Mouse (Mus musculus): ENCODE measurements around the gene Htr1d. TPM values are rescaled to one million over a fixed set of nuclear protein-coding genes. Genes with fewer than 3 reads are reported as not detected.
A peak's percentile ranks its signal among the peaks of the same experiment; 100 is the strongest.

Gene Htr1d
- polyA plus RNA-seq, 1 experiment from 2014 or later = 0.25 TPM

GRCm38 (mm10) chr4:136411995-136412765, 11.1 kb upstream of the Htr1d start:
- Histone ChIP-seq H3K4me2 (ENCODE audit: low read length) (no peak overlapping the region), H3K27me3 (ENCODE audit: insufficient read depth, low read length) (no peaks in the 10 kb centered on the region)

GRCm38 (mm10) chr4:136415477-136415876, 7.8 kb upstream of the Htr1d start:
- H3K27me3 ChIP-seq (ENCODE audit: insufficient read depth, low read length) = no peaks in the 10 kb centered on the region
- TF ChIP-seq CTCF (IDR thresholded peaks at IDR 0.05; ENCODE audit: low read depth) = no peak
- no peak overlapping the region for H3K9ac ChIP-seq (ENCODE audit: low read depth, low read length)
- ATAC-seq (replicated peaks; ENCODE audit: low FRiP score, low read depth) = no peak
- WGBS = 82% methylated on average over 9 of the region's 9 CpGs
- no peak for DNase-seq (ENCODE audit: low spot score)
- H3K27ac ChIP-seq = no peak overlapping the region
- no peaks in the 10 kb centered on the region for H3K4me1 ChIP-seq (replicated peaks; ENCODE audit: insufficient read depth, low read length)
- H3K4me3 ChIP-seq (replicated peaks; ENCODE audit: low read depth, low read length) = no peak overlapping the region
- H3K9me3 ChIP-seq (replicated peaks; ENCODE audit: low read length) = no peaks in the 10 kb centered on the region
- H3K36me3 ChIP-seq (ENCODE audit: insufficient read depth, low read length) = no peaks in the 10 kb centered on the region
- H3K4me2 ChIP-seq (ENCODE audit: low read length) = no peak overlapping the region

More at GRCm38 (mm10) chr4:136411995-136412765, 11.1 kb upstream of the Htr1d start:
- DNase-seq (ENCODE audit: low spot score) (no peak), ATAC-seq (replicated peaks; ENCODE audit: low FRiP score, low read depth) (no peak)
- no peaks in the 10 kb centered on the region for H3K36me3 ChIP-seq (ENCODE audit: insufficient read depth, low read length)
- no peak overlapping the region for H3K9ac ChIP-seq (ENCODE audit: low read depth, low read length)
- no peak overlapping the region for H3K27ac ChIP-seq
- 0 out of 2 replicates have a peak, but pooled peaks cover 3% of the 10 kb centered on the region for H3K4me1 ChIP-seq (replicated peaks; ENCODE audit: insufficient read depth, low read length)
- no peak for TF ChIP-seq CTCF (IDR thresholded peaks at IDR 0.05; ENCODE audit: low read depth)
- no peak overlapping the region for H3K4me3 ChIP-seq (replicated peaks; ENCODE audit: low read depth, low read length)
- WGBS = 78% methylated on average over 10 of the region's 10 CpGs
- no peaks in the 10 kb centered on the region for H3K9me3 ChIP-seq (replicated peaks; ENCODE audit: low read length)

DNA sequence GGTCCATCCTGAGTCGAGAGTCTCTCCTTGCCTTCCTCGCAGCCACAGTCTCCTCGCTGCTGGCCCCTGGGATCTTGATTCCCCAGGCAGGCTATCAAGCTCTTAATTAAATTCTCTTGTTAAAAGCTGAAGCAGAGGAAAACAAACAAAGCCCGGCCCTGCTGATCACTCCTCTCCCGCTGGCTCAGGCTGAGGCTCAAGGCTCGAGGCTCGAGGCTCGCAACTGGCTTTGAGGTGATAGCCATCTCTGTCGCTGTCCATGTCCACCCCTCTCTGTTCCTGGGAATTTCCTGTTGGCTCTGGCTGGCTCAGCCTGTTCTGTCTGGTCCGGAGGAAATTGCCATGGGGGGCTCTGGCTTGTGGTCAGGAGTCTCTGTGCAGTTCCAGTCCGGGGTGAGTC, 4.4 kb upstream of the Htr1d start:
- no peaks in the 10 kb centered on the region for H3K27me3 ChIP-seq (ENCODE audit: insufficient read depth, low read length)
- DNase-seq (ENCODE audit: low spot score) (no peak), ATAC-seq (replicated peaks; ENCODE audit: low FRiP score, low read depth) (no peak)
- H3K27ac ChIP-seq = no peak overlapping the region
- TF ChIP-seq CTCF (IDR thresholded peaks at IDR 0.05; ENCODE audit: low read depth) = no peak
- H3K4me3 ChIP-seq (replicated peaks; ENCODE audit: low read depth, low read length) = no peak overlapping the region
- H3K4me1 ChIP-seq (replicated peaks; ENCODE audit: insufficient read depth, low read length) = no peaks in the 10 kb centered on the region; the same call in 1 of the 2 replicates
- no peak overlapping the region for H3K9ac ChIP-seq (ENCODE audit: low read depth, low read length)
- no peaks in the 10 kb centered on the region for H3K36me3 ChIP-seq (ENCODE audit: insufficient read depth, low read length)
- no peaks in the 10 kb centered on the region for H3K9me3 ChIP-seq (replicated peaks; ENCODE audit: low read length)
- 11% methylated on average over 11 of the region's 11 CpGs for WGBS
- H3K4me2 ChIP-seq (ENCODE audit: low read length) = no peak overlapping the region

DNA sequence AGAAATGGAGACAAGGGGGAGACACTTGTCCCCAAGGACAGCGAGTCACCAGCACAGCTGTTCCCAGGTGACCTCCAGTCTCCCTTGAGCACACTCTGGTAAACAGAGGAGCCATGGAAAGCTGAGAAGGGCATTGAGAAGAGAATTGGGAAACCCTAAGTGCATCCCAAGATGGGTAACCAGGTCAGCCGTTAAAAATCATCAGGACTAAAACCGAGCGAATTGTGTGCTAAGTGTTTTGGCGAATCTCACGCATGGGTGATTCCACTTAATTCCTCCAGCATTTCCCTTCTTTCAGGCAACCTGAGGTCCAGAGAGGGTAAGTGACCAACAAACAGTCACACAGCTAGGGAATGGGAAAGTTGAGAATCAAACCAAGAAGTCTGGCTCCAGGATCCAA, 3.9 kb upstream of the Htr1d start:
- H3K27ac ChIP-seq = no peak overlapping the region
- TF ChIP-seq CTCF (IDR thresholded peaks at IDR 0.05; ENCODE audit: low read depth) = no peak
- H3K27me3 ChIP-seq (ENCODE audit: insufficient read depth, low read length) = 0 out of 2 replicates have a peak, but pooled peaks cover 1% of the 10 kb centered on the region
- ATAC-seq (replicated peaks; ENCODE audit: low FRiP score, low read depth) (no peak), DNase-seq (ENCODE audit: low spot score) (no peak)
- no peak overlapping the region for H3K4me2 ChIP-seq (ENCODE audit: low read length)
- no peak overlapping the region for H3K9ac ChIP-seq (ENCODE audit: low read depth, low read length)
- 39% methylated on average over 6 of the region's 6 CpGs for WGBS
- H3K9me3 ChIP-seq (replicated peaks; ENCODE audit: low read length) = no peaks in the 10 kb centered on the region
- H3K36me3 ChIP-seq (ENCODE audit: insufficient read depth, low read length) = no peaks in the 10 kb centered on the region
- no peak overlapping the region for H3K4me3 ChIP-seq (replicated peaks; ENCODE audit: low read depth, low read length)
- H3K4me1 ChIP-seq (replicated peaks; ENCODE audit: insufficient read depth, low read length) = no peaks in the 10 kb centered on the region; the same call in 1 of the 2 replicates

DNA sequence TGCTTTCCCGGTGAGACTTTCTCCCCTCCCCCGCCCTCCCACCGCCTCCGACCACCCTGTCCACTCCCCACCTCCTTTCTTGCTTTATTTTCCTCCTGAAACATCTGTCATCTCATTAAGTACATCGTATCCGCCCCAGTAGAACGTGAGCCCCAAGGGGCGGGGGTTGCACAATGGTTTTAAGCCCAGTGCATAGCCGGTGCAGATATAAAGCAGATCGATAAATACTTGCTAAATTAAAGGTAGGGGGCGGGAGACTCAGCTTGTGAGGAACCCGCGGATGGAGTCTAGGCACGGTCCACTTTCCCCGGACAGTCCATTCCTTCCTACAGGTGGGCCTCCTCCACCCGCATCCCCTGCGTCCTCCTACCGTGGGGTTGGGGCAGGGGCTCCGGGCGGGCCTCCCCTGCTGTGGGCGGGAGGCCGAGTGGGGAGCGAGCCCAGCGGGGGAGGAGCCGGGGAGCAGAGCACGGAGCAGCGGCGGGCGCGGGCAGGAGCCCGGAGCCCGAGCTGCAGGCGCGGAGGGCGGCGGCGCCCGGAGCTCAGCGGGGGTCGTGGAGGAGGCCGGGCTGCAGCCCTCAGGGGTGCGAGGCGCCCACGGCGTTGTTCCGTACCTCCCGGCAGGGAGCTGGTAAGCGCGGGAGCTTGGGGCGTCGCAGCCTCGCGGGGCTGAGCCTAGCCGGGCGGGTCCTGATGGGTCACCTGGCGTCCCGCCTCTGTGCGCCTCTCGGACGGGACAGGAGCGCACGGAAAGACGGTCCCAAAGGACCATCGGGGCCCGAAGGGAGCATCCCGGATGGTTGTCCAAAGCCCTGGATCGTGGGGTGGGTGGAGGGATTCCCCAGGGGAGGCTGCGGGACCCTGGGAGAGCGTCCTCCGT, 1.0 kb downstream of the Htr1d start:
- H3K4me2 ChIP-seq (ENCODE audit: low read length) = peak overlapping the region; percentile 90
- H3K27ac ChIP-seq = no peak overlapping the region
- WGBS = 2% methylated on average over 66 of the region's 70 CpGs
- no peak for TF ChIP-seq CTCF (IDR thresholded peaks at IDR 0.05; ENCODE audit: low read depth)
- H3K9me3 ChIP-seq (replicated peaks; ENCODE audit: low read length) = no peaks in the 10 kb centered on the region
- peak overlapping the region; percentile 44 for H3K9ac ChIP-seq (ENCODE audit: low read depth, low read length)
- H3K36me3 ChIP-seq (ENCODE audit: insufficient read depth, low read length) = no peaks in the 10 kb centered on the region
- H3K4me1 ChIP-seq (replicated peaks; ENCODE audit: insufficient read depth, low read length) = no peaks in the 10 kb centered on the region; the same call in 1 of the 2 replicates
- peak overlapping the region; percentile 45 for H3K4me3 ChIP-seq (replicated peaks; ENCODE audit: low read depth, low read length)
- DNase-seq (ENCODE audit: low spot score) (peak; percentile 35), ATAC-seq (replicated peaks; ENCODE audit: low FRiP score, low read depth) (0 out of 2 replicates have a peak, but pooled peaks have one; percentile 35)
- peaks cover 9% of the 10 kb centered on the region; the same call in 1 of the 2 replicates for H3K27me3 ChIP-seq (ENCODE audit: insufficient read depth, low read length)

GRCm38 (mm10) chr4:136425000-136425288, 1.6 kb downstream of the Htr1d start:
- TF ChIP-seq CTCF (IDR thresholded peaks at IDR 0.05; ENCODE audit: low read depth) = peak; percentile 54
- Histone ChIP-seq H3K27ac (no peak overlapping the region), H3K4me1 (replicated peaks; ENCODE audit: insufficient read depth, low read length) (no peaks in the 10 kb centered on the region; the same call in 1 of the 2 replicates), H3K9ac (ENCODE audit: low read depth, low read length) (peak overlapping the region; percentile 44; the same call in 1 of the 2 replicates), H3K36me3 (ENCODE audit: insufficient read depth, low read length) (no peaks in the 10 kb centered on the region), H3K4me3 (replicated peaks; ENCODE audit: low read depth, low read length) (peak overlapping the region; percentile 45), H3K27me3 (ENCODE audit: insufficient read depth, low read length) (peaks cover 9% of the 10 kb centered on the region; the same call in 1 of the 2 replicates), H3K4me2 (ENCODE audit: low read length) (peak overlapping the region; percentile 90), H3K9me3 (replicated peaks; ENCODE audit: low read length) (no peaks in the 10 kb centered on the region)
- ATAC-seq (replicated peaks; ENCODE audit: low FRiP score, low read depth) (0 out of 2 replicates have a peak, but pooled peaks have one; percentile 29), DNase-seq (ENCODE audit: low spot score) (no peak)
- 2% methylated on average over 13 of the region's 15 CpGs for WGBS

Data from kidney, postnatal 0 days (tissue).